Mouse (Mus musculus): ENCODE results near the gene Wwox. TPM values are rescaled to one million over a fixed set of nuclear protein-coding genes. Genes with fewer than 3 reads are reported as not detected.
A peak's percentile ranks its signal among the peaks of the same experiment; 100 is the strongest.

Gene Wwox
- total and polyA plus RNA-seq, 3 experiments = 7.8 to 11.5 (median 9.1) TPM

DNA sequence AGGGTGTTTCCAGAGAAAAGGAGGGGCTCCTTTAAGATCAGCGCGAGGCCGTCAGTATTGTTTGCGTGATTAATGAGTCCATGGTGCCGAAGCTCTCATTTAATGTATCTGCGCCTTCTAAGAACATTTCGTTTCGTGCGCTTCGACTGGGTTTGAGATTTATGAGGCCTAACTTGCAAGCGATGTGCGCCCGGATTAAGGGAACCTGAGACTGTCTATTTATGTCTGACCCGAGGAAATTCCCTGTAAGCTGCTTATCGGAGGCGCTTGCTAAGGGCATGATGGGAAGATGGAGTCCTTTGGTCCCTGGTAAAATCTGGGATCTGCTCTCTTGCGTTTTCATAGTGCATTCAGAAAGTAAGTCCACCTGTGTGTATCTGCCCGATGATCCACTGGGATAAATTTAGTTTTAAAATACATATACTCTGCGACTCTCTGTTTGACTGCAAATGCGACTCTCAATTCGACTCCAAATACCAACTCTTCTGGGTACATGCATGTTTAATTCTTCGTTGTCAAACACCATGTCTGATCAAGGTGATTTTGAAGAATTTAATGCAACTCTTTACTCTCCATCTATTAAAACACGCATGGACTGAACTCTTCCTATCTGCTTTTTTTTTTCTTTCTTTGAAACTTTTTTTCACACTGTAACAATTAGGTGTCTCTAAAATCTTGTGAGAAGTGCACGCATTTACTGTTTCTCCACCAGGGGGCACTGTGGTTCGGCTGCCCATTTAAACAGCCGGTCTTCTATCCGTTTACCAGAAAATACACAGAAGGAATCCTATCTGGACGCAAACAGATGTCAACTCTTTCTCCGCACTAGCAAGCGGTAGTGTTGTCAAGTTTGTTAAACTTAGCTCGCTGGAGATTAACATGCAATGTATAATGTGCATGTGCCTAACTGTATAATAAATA lies 331.7 kb downstream of the Wwox start:
- H3K27ac ChIP-seq (ENCODE audit: insufficient read depth, low read depth) = no peak overlapping the region
- in situ Hi-C loops (cut with MboI; ENCODE audit: low pct_ligation_motif_present, low pct_unique_long_range_greater_than_20kb, low sequenced_read_pairs) (loop anchor here (10.0 to 25.0 kb wide), 2 partner anchors 204 to 234 kb away; no protein-coding TSS in a partner anchor), dilution Hi-C loops (cut with MboI; ENCODE audit: extremely low pct_ligation_motif_present, extremely low pct_unique_long_range_greater_than_20kb, low sequenced_read_pairs) (no loop called here)
- H3K79me2 ChIP-seq (replicated peaks; ENCODE audit: control insufficient read depth, extremely low read depth, insufficient read depth, poor library complexity, severe bottlenecking) = no peaks in the 10 kb centered on the region
- H3K9ac ChIP-seq (ENCODE audit: insufficient read depth, low read depth) = no peak overlapping the region
- no peaks in the 10 kb centered on the region for H3K27me3 ChIP-seq (replicated peaks)
- no peak overlapping the region for H3K4me2 ChIP-seq (ENCODE audit: insufficient read depth, low read depth, poor library complexity, severe bottlenecking)
- H3K9me3 ChIP-seq (replicated peaks; ENCODE audit: low read length) = no peaks in the 10 kb centered on the region
- peak; percentile 73 for TF ChIP-seq RAD21 (IDR thresholded peaks at IDR 0.05; ENCODE audit: low read depth, low read length)
- no peak for TF ChIP-seq USF2 (conservative IDR thresholded peaks at IDR 0.05; ENCODE audit: low read depth, low read length)
- TF ChIP-seq SMC3 (IDR thresholded peaks at IDR 0.05; ENCODE audit: low read depth, low read length) = peak; percentile 79
- no peak for TF ChIP-seq MAZ (IDR thresholded peaks at IDR 0.05; ENCODE audit: low read depth, low read length)
- TF ChIP-seq CTCF (conservative IDR thresholded peaks at IDR 0.05 in 1 of 2, IDR thresholded peaks at IDR 0.05 in 1 of 2; ENCODE audit: low read depth in 2 of 2, low read length in 2 of 2) = peak; percentile 61 to 75
- TF ChIP-seq HCFC1 (IDR thresholded peaks at IDR 0.05; ENCODE audit: low read depth, low read length) = no peak
- no peak for TF ChIP-seq ZMIZ1 (IDR thresholded peaks at IDR 0.05; ENCODE audit: low read depth, low read length)
- no peak for TF ChIP-seq USF1 (IDR thresholded peaks at IDR 0.05; ENCODE audit: low read depth, low read length)
- TF ChIP-seq ZC3H11A (IDR thresholded peaks at IDR 0.05; ENCODE audit: low read depth, low read length) = peak; percentile 39
- no peak for TF ChIP-seq UBTF (IDR thresholded peaks at IDR 0.05; ENCODE audit: low read depth, low read length)
- TF ChIP-seq RCOR1 (conservative IDR thresholded peaks at IDR 0.05; ENCODE audit: low read depth, low read length) = no peak
- H3K4me3 ChIP-seq (replicated peaks in 1 of 3; ENCODE audit: low read depth in 2 of 3, low read length in 2 of 3, poor library complexity in 1 of 3) = no peak overlapping the region
- H3K36me3 ChIP-seq (replicated peaks in 1 of 2; ENCODE audit: control insufficient read depth in 1 of 2, insufficient read depth in 1 of 2, low read length in 1 of 2) = no peaks in the 10 kb centered on the region
- no peaks in the 10 kb centered on the region for H3K4me1 ChIP-seq (ENCODE audit: control insufficient read depth in 1 of 2, insufficient read depth in 2 of 2)
- DNase-seq (ENCODE audit: extremely low read depth) = peak; percentile 73

GRCm38 (mm10) chr8:114772276-114772849 lies 332.9 kb downstream of the Wwox start:
- no peaks in the 10 kb centered on the region for H3K27me3 ChIP-seq (replicated peaks)
- H3K9me3 ChIP-seq (replicated peaks; ENCODE audit: low read length) = no peaks in the 10 kb centered on the region
- H3K4me1 ChIP-seq (ENCODE audit: control insufficient read depth in 1 of 2, insufficient read depth in 2 of 2) = no peaks in the 10 kb centered on the region
- H3K79me2 ChIP-seq (replicated peaks; ENCODE audit: control insufficient read depth, extremely low read depth, insufficient read depth, poor library complexity, severe bottlenecking) = no peaks in the 10 kb centered on the region
- no peak for DNase-seq (ENCODE audit: extremely low read depth)
- no peaks in the 10 kb centered on the region for H3K36me3 ChIP-seq (replicated peaks in 1 of 2; ENCODE audit: control insufficient read depth in 1 of 2, insufficient read depth in 1 of 2, low read length in 1 of 2)
- H3K9ac ChIP-seq (ENCODE audit: insufficient read depth, low read depth) = no peak overlapping the region
- in situ Hi-C loops (cut with MboI; ENCODE audit: low pct_ligation_motif_present, low pct_unique_long_range_greater_than_20kb, low sequenced_read_pairs) = loop anchor here (10.0 to 25.0 kb wide), 2 partner anchors 202 to 235 kb away; no protein-coding TSS in a partner anchor
- no peak overlapping the region for H3K4me3 ChIP-seq (replicated peaks in 1 of 3; ENCODE audit: low read depth in 2 of 3, low read length in 2 of 3, poor library complexity in 1 of 3)
- no peak overlapping the region for H3K27ac ChIP-seq (ENCODE audit: insufficient read depth, low read depth)
- H3K4me2 ChIP-seq (ENCODE audit: insufficient read depth, low read depth, poor library complexity, severe bottlenecking) = no peak overlapping the region
- TF ChIP-seq ZKSCAN1 (IDR thresholded peaks at IDR 0.05; ENCODE audit: borderline replicate concordance, low read depth, low read length) (no peak), MEF2A (IDR thresholded peaks at IDR 0.05; ENCODE audit: borderline replicate concordance, low read depth, low read length) (no peak), MYC (IDR thresholded peaks at IDR 0.05; ENCODE audit: low read depth, low read length) (no peak), UBTF (IDR thresholded peaks at IDR 0.05; ENCODE audit: low read depth, low read length) (no peak), MAZ (IDR thresholded peaks at IDR 0.05; ENCODE audit: low read depth, low read length) (no peak), E2F4 (IDR thresholded peaks at IDR 0.05; ENCODE audit: insufficient replicate concordance, low read depth, low read length) (no peak), PAX5 (IDR thresholded peaks at IDR 0.05; ENCODE audit: low read length) (no peak), POLR2A (IDR thresholded peaks at IDR 0.05; ENCODE audit: low read depth, low read length) (no peak), KAT2A (IDR thresholded peaks at IDR 0.05; ENCODE audit: insufficient replicate concordance, low read length) (no peak), POLR2AphosphoS2 (IDR thresholded peaks at IDR 0.05; ENCODE audit: low read depth, low read length) (no peak), ZMIZ1 (IDR thresholded peaks at IDR 0.05; ENCODE audit: low read depth, low read length) (no peak), USF2 (conservative IDR thresholded peaks at IDR 0.05; ENCODE audit: low read depth, low read length) (no peak)
- dilution Hi-C loops (cut with MboI; ENCODE audit: extremely low pct_ligation_motif_present, extremely low pct_unique_long_range_greater_than_20kb, low sequenced_read_pairs) = no loop called here
